Mouse (Mus musculus): ENCODE data around the gene E2f2.

Gene E2f2

GRCm38 (mm10) chr4:136172011-136172541 is at the start of gene E2f2:
Gene E2f2, plus strand, starts transcription at chr4:136172394.
- in situ Hi-C loops (cut with MboI, MseI): loop anchor here in 1 of 2 experiments (25.0 kb wide), 1 partner anchor 210 kb away; the partner anchor contains the start of genes Gale and Lypla2

GRCm38 (mm10) chr4:136123111-136123791 is 48.9 kb upstream of the E2f2 start:
- in situ Hi-C loops (cut with MboI, MseI): loop anchor here in 1 of 2 experiments (25.0 kb wide), 1 partner anchor 1239 kb away; the partner anchor contains the start of gene Cdc42

GRCm38 (mm10) chr4:136123792-136124161 is 48.4 kb upstream of the E2f2 start:
- in situ Hi-C loops (cut with MboI, MseI): loop anchor here in 1 of 2 experiments (25.0 kb wide), 1 partner anchor 1239 kb away; the partner anchor contains the start of gene Cdc42

GRCm38 (mm10) chr4:136124581-136124980 is 47.6 kb upstream of the E2f2 start:
- in situ Hi-C loops (cut with MboI, MseI): loop anchor here in 1 of 2 experiments (25.0 kb wide), 1 partner anchor 1238 kb away; the partner anchor contains the start of gene Cdc42

- in situ Hi-C loops (cut with MboI, MseI): no loop called here
Observed at GRCm38 (mm10) chr4:136125458-136125857, 46.7 kb upstream of the E2f2 start.

- in situ Hi-C loops (cut with MboI, MseI): no loop called here
Observed at GRCm38 (mm10) chr4:136126019-136126418, 46.2 kb upstream of the E2f2 start.

- in situ Hi-C loops (cut with MboI, MseI): no loop called here
Observed at GRCm38 (mm10) chr4:136127670-136128069, 44.5 kb upstream of the E2f2 start.

- in situ Hi-C loops (cut with MboI, MseI): no loop called here
Observed at GRCm38 (mm10) chr4:136129842-136130241, 42.4 kb upstream of the E2f2 start.

GRCm38 (mm10) chr4:136133801-136134200 is 38.4 kb upstream of the E2f2 start:
- in situ Hi-C loops (cut with MboI, MseI): no loop called here

- in situ Hi-C loops (cut with MboI, MseI): no loop called here
Observed at GRCm38 (mm10) chr4:136134418-136134977, 37.7 kb upstream of the E2f2 start.

- in situ Hi-C loops (cut with MboI, MseI): no loop called here
Observed at GRCm38 (mm10) chr4:136134978-136135873, 37.0 kb upstream of the E2f2 start.

GRCm38 (mm10) chr4:136135874-136136728 is 36.1 kb upstream of the E2f2 start:
- in situ Hi-C loops (cut with MboI, MseI): no loop called here

GRCm38 (mm10) chr4:136139326-136140110 is 32.7 kb upstream of the E2f2 start:
- in situ Hi-C loops (cut with MboI, MseI): no loop called here

- in situ Hi-C loops (cut with MboI, MseI): no loop called here
Observed at GRCm38 (mm10) chr4:136140327-136141250, 31.6 kb upstream of the E2f2 start.

GRCm38 (mm10) chr4:136142267-136143192 is 29.7 kb upstream of the E2f2 start:
- in situ Hi-C loops (cut with MboI, MseI): no loop called here

- in situ Hi-C loops (cut with MboI, MseI): no loop called here
Observed at GRCm38 (mm10) chr4:136143193-136143976, 28.8 kb upstream of the E2f2 start, which contains the start of gene Id3. Gene Id3, plus strand, starts transcription at chr4:136143497.
